Mouse (Mus musculus): ENCODE measurements around the gene Mark2. TPM values are rescaled to one million over a fixed set of nuclear protein-coding genes. Genes with fewer than 3 reads are reported as not detected.

The Mark2 gene
- polyA plus RNA-seq, 1 experiment from 2014 or later = 44.7 TPM

GRCm38 (mm10) chr19:7269290-7270044 lies 72.2 kb downstream of the Mark2 start:
- DNase-seq (ENCODE audit: low spot score) (no peak), ATAC-seq (ENCODE audit: low FRiP score, low TSS enrichment) (no peak)
- 16% methylated on average over 10 of the region's 11 CpGs for WGBS
- no peak overlapping the region for H3K27ac ChIP-seq (replicated peaks)
- peak overlapping the region; percentile 73 for H3K4me3 ChIP-seq (ENCODE audit: low read depth, low read length)
- no peaks in the 10 kb centered on the region for H3K27me3 ChIP-seq (ENCODE audit: control insufficient read depth, insufficient read depth, low read length)
- H3K4me2 ChIP-seq (replicated peaks; ENCODE audit: low read depth) = peak overlapping the region; percentile 97
- peaks cover 3% of the 10 kb centered on the region; the same call in 1 of the 2 replicates for H3K36me3 ChIP-seq (ENCODE audit: control insufficient read depth, insufficient read depth, low read length)
- TF ChIP-seq CTCF (IDR thresholded peaks at IDR 0.05; ENCODE audit: low read depth) (no peak), EP300 (optimal IDR thresholded peaks at IDR 0.05) (no peak)
- peak overlapping the region; percentile 70 for H3K9ac ChIP-seq (ENCODE audit: low read length)
- H3K4me1 ChIP-seq (replicated peaks; ENCODE audit: control insufficient read depth, insufficient read depth) = peaks cover 21% of the 10 kb centered on the region
- no peaks in the 10 kb centered on the region for H3K9me3 ChIP-seq (ENCODE audit: control insufficient read depth, low read length)

DNA sequence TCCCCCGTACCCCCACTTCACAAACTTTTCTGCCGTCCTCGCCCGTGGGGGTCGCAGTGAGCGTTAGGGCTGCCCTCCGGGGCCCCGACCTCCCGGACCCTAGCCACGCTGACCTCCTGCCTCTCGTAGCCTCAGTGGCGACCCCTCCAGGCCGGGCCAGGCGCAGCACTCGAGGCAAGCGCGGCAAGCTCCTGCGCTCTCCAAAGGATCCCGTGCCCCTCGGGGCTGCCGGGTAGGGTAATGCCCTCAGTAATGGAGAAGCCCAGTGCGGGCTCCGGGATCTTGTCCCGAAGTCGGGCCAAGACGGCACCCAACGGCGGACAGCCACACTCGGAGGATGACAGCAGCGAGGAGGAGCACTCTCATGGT lies 73.0 kb downstream of the Mark2 start:
- H3K9me3 ChIP-seq (ENCODE audit: control insufficient read depth, low read length) = no peaks in the 10 kb centered on the region
- H3K9ac ChIP-seq (ENCODE audit: low read length) = peak overlapping the region; percentile 70
- 1% methylated on average over 27 of the region's 30 CpGs for WGBS
- H3K27ac ChIP-seq (replicated peaks) = peak overlapping the region; percentile 81
- peak overlapping the region; percentile 97 for H3K4me2 ChIP-seq (replicated peaks; ENCODE audit: low read depth)
- H3K27me3 ChIP-seq (ENCODE audit: control insufficient read depth, insufficient read depth, low read length) = no peaks in the 10 kb centered on the region
- H3K4me1 ChIP-seq (replicated peaks; ENCODE audit: control insufficient read depth, insufficient read depth) = peaks cover 24% of the 10 kb centered on the region
- ATAC-seq (ENCODE audit: low FRiP score, low TSS enrichment) (peak; percentile 39; the same call in 1 of the 2 replicates), DNase-seq (ENCODE audit: low spot score) (peak; percentile 83)
- peak; percentile 80 for TF ChIP-seq CTCF (IDR thresholded peaks at IDR 0.05; ENCODE audit: low read depth)
- TF ChIP-seq EP300 (optimal IDR thresholded peaks at IDR 0.05) = no peak
- H3K4me3 ChIP-seq (ENCODE audit: low read depth, low read length) = peak overlapping the region; percentile 73
- no peaks in the 10 kb centered on the region for H3K36me3 ChIP-seq (ENCODE audit: control insufficient read depth, insufficient read depth, low read length)

GRCm38 (mm10) chr19:7267781-7268721 lies 73.6 kb downstream of the Mark2 start:
- Histone ChIP-seq H3K9me3 (ENCODE audit: control insufficient read depth, low read length) (no peaks in the 10 kb centered on the region), H3K4me3 (ENCODE audit: low read depth, low read length) (peak overlapping the region; percentile 73), H3K36me3 (ENCODE audit: control insufficient read depth, insufficient read depth, low read length) (no peaks in the 10 kb centered on the region), H3K27me3 (ENCODE audit: control insufficient read depth, insufficient read depth, low read length) (no peaks in the 10 kb centered on the region), H3K4me1 (replicated peaks; ENCODE audit: control insufficient read depth, insufficient read depth) (peaks cover 24% of the 10 kb centered on the region), H3K9ac (ENCODE audit: low read length) (peak overlapping the region; percentile 70), H3K4me2 (replicated peaks; ENCODE audit: low read depth) (peak overlapping the region; percentile 97), H3K27ac (replicated peaks) (peak overlapping the region; percentile 81)
- no peak for TF ChIP-seq EP300 (optimal IDR thresholded peaks at IDR 0.05)
- TF ChIP-seq CTCF (IDR thresholded peaks at IDR 0.05; ENCODE audit: low read depth) = no peak
- DNase-seq (ENCODE audit: low spot score) (peak; percentile 85), ATAC-seq (ENCODE audit: low FRiP score, low TSS enrichment) (peak; percentile 69)
- WGBS = under 1% methylated on average over 61 of the region's 97 CpGs

- 6% methylated on average over 25 of the region's 28 CpGs for WGBS
- peak within 1 kb of the TSS; percentile 97 for H3K4me2 ChIP-seq (replicated peaks; ENCODE audit: low read depth)
- peak within 1 kb of the TSS; percentile 70 for H3K9ac ChIP-seq (ENCODE audit: low read length)
- H3K27me3 ChIP-seq (ENCODE audit: control insufficient read depth, insufficient read depth, low read length) = no peaks in the 10 kb centered on the region
- peak; percentile 59 for ATAC-seq (ENCODE audit: low FRiP score, low TSS enrichment)
- no peaks in the 10 kb centered on the region for H3K9me3 ChIP-seq (ENCODE audit: control insufficient read depth, low read length)
- no peaks in the 10 kb centered on the region for H3K36me3 ChIP-seq (ENCODE audit: control insufficient read depth, insufficient read depth, low read length)
- peak; percentile 85 for DNase-seq (ENCODE audit: low spot score)
- H3K4me1 ChIP-seq (replicated peaks; ENCODE audit: control insufficient read depth, insufficient read depth) = peaks cover 24% of the 10 kb centered on the region
- TF ChIP-seq CTCF (IDR thresholded peaks at IDR 0.05; ENCODE audit: low read depth) (no peak), EP300 (optimal IDR thresholded peaks at IDR 0.05) (no peak)
- H3K4me3 ChIP-seq (ENCODE audit: low read depth, low read length) = peak within 1 kb of the TSS; percentile 73
- peak within 1 kb of the TSS; percentile 81 for H3K27ac ChIP-seq (replicated peaks)
Observed at GRCm38 (mm10) chr19:7267091-7267741, 74.4 kb downstream of the Mark2 start, which contains the start of gene Rcor2. Gene Rcor2, plus strand, starts transcription at chr19:7267325.

GRCm38 (mm10) chr19:7266421-7266831 lies 75.2 kb downstream of the Mark2 start:
- no peaks in the 10 kb centered on the region for H3K9me3 ChIP-seq (ENCODE audit: control insufficient read depth, low read length)
- H3K27ac ChIP-seq (replicated peaks) = no peak overlapping the region
- peaks cover 24% of the 10 kb centered on the region for H3K4me1 ChIP-seq (replicated peaks; ENCODE audit: control insufficient read depth, insufficient read depth)
- TF ChIP-seq EP300 (optimal IDR thresholded peaks at IDR 0.05) (no peak), CTCF (IDR thresholded peaks at IDR 0.05; ENCODE audit: low read depth) (no peak)
- DNase-seq (ENCODE audit: low spot score) (no peak), ATAC-seq (ENCODE audit: low FRiP score, low TSS enrichment) (no peak)
- no peak overlapping the region for H3K9ac ChIP-seq (ENCODE audit: low read length)
- H3K36me3 ChIP-seq (ENCODE audit: control insufficient read depth, insufficient read depth, low read length) = no peaks in the 10 kb centered on the region
- WGBS = 66% methylated on average over 4 of the region's 4 CpGs
- no peaks in the 10 kb centered on the region for H3K27me3 ChIP-seq (ENCODE audit: control insufficient read depth, insufficient read depth, low read length)
- H3K4me2 ChIP-seq (replicated peaks; ENCODE audit: low read depth) = no peak overlapping the region
- H3K4me3 ChIP-seq (ENCODE audit: low read depth, low read length) = no peak overlapping the region

All from stomach, postnatal 0 days (tissue).